ENCODE assay signal across 12 mouse cellular contexts in the genomic region with DNA sequence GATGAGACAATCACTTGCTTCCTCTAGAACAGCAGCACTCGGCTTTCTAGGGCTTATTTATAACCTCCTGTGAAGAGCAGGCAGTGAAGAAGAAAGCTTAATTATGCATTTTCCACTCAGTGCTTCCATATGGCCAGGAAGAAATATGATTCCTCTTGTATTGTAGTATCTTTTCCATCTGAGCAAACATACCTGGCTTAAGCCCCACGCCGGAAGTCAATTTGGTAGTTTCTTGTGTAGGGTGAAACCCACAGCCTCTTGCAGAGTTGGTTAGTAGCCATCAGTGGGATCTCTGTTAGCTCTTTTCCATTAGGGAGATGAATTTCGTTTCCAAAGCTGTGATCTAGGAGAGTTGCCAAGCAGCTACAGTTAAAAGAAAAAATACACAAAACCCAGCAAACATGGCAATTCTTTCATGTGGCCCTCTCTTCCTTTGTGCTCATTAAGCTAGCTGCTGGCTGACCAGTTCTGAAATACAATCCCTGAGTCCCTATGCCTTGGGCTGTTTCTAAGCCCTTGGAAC.
A peak's percentile ranks its signal among the peaks of the same experiment; 100 is the strongest.
DNase-seq lines count a peak whose midpoint lies in the region; ATAC-seq lines count a peak whose summit lies in the region.
"Had no signal": no experiment of that assay in that cellular context is flagged by ENCODE, and none has a peak within 500 bp of the region (broad histone marks: within the 10 kb centered on the region; RNA-seq: fewer than 3 reads in every experiment).

No protein-coding gene starts in this region.

- no peaks in the 10 kb centered on the region for H3K9me3 ChIP-seq in forebrain, embryonic 16.5 days (ENCODE audit: control insufficient read depth, low read length)
- no peaks in the 10 kb centered on the region for H3K9me3 ChIP-seq in forebrain, embryonic 13.5 days (replicated peaks)
- H3K9me3 ChIP-seq: midbrain, embryonic 10.5 days had no signal

- peak; percentile 16 to 57 for DNase-seq in layer of hippocampus, adult 18-20 months (ENCODE audit: low spot score in 2 of 2)
- no peak for DNase-seq in layer of hippocampus, adult 11-12 months (ENCODE audit: low spot score)
- peak; percentile 22 to 40 for DNase-seq in right cerebral cortex, adult 2 months (ENCODE audit: low spot score in 2 of 2)
- no peak for DNase-seq in right cerebral cortex, postnatal 14 days
- DNase-seq in right cerebral cortex, postnatal 36 days (ENCODE audit: low spot score in 2 of 2): peak; percentile 5 to 18
- DNase-seq in adrenal gland, adult 2 months: no peak
- DNase-seq: heart, postnatal 36 days; kidney, adult 2 months; liver, postnatal 0 days had no signal

- peaks cover 6% of the 10 kb centered on the region; the same call in 1 of the 2 replicates for H3K4me1 ChIP-seq in forebrain, embryonic 16.5 days (replicated peaks; ENCODE audit: control insufficient read depth, insufficient read depth, low read length)
- H3K4me1 ChIP-seq in forebrain, embryonic 13.5 days: no peaks in the 10 kb centered on the region
- H3K4me1 ChIP-seq: midbrain, embryonic 10.5 days had no signal

- H3K4me2 ChIP-seq in forebrain, embryonic 16.5 days (ENCODE audit: low read length): no peak overlapping the region
- no peak overlapping the region for H3K4me2 ChIP-seq in forebrain, embryonic 13.5 days

- H3K27me3 ChIP-seq in forebrain, embryonic 16.5 days (replicated peaks; ENCODE audit: control insufficient read depth, insufficient read depth, low read length): no peaks in the 10 kb centered on the region
- H3K27me3 ChIP-seq in forebrain, embryonic 13.5 days: no peaks in the 10 kb centered on the region

- H3K9ac ChIP-seq in forebrain, embryonic 16.5 days (replicated peaks; ENCODE audit: low read depth, low read length): no peak overlapping the region
- H3K9ac ChIP-seq in forebrain, embryonic 13.5 days: no peak overlapping the region
- H3K9ac ChIP-seq: liver, postnatal 0 days had no signal

- no peak overlapping the region for H3K4me3 ChIP-seq in forebrain, embryonic 16.5 days (replicated peaks; ENCODE audit: low read length)
- no peak overlapping the region for H3K4me3 ChIP-seq in forebrain, embryonic 13.5 days
- H3K4me3 ChIP-seq: midbrain, embryonic 10.5 days had no signal

- no peaks in the 10 kb centered on the region for H3K36me3 ChIP-seq in forebrain, embryonic 16.5 days (ENCODE audit: control insufficient read depth, insufficient read depth)
- H3K36me3 ChIP-seq in forebrain, embryonic 13.5 days (ENCODE audit: poor library complexity, severe bottlenecking): no peaks in the 10 kb centered on the region
- H3K36me3 ChIP-seq: midbrain, embryonic 10.5 days had no signal

- ATAC-seq in forebrain, embryonic 16.5 days: peak; percentile 72; the same call in 1 of the 2 replicates
- no peak; the same call in 1 of the 2 replicates for ATAC-seq in forebrain, embryonic 13.5 days
- ATAC-seq: liver, postnatal 0 days had no signal

- 42% methylated on average over 4 of the region's 4 CpGs for WGBS in forebrain, embryonic 16.5 days
- WGBS in forebrain, embryonic 13.5 days: 56% methylated on average over 4 of the region's 4 CpGs

- H3K27ac ChIP-seq in forebrain, embryonic 16.5 days (ENCODE audit: low read length): no peak overlapping the region
- H3K27ac ChIP-seq in forebrain, embryonic 13.5 days: no peak overlapping the region
- H3K27ac ChIP-seq: midbrain, embryonic 10.5 days had no signal

Comparison
In these comparisons a context has a peak if more than half of its experiments do, and no peak if none do; other contexts are left out.
1. DNase-seq: peak in layer of hippocampus, adult 18-20 months (2 of 2), right cerebral cortex, adult 2 months (2 of 2) and right cerebral cortex, postnatal 36 days (2 of 2); none in layer of hippocampus, adult 11-12 months (single experiment), right cerebral cortex, postnatal 14 days (single experiment) and adrenal gland, adult 2 months (single experiment).